Mouse (Mus musculus): ENCODE results near the gene Polr3c.
"Not testable (repeated sequence)": the region's sequence is repeated elsewhere in the genome, so short reads cannot be mapped to it uniquely, and the experiment has no call there.

Gene Polr3c

GRCm38 (mm10) chr3:96675171-96675570 is 52.3 kb downstream of the Polr3c start:
- no peak for DNase-seq

DNA sequence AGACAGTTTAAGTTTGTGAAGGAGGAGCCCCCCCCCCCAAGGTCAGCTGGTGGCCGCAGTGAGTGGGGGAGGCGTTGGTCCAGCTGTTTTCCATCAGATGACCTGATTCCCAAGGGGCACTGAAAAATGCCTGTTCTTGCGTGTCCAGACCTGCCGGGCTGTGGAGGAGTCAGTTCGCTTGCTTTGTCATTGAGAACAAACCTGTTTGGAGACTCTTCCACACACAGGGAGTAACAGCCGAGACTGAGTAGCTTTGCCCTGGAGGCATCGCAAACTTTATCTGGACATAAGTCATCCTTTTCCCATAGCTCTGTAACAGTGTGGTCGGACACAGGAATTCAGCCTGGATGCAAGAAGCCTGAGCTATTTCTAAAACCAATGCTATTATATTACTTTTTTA is 53.0 kb downstream of the Polr3c start:
- no peak for DNase-seq

DNA sequence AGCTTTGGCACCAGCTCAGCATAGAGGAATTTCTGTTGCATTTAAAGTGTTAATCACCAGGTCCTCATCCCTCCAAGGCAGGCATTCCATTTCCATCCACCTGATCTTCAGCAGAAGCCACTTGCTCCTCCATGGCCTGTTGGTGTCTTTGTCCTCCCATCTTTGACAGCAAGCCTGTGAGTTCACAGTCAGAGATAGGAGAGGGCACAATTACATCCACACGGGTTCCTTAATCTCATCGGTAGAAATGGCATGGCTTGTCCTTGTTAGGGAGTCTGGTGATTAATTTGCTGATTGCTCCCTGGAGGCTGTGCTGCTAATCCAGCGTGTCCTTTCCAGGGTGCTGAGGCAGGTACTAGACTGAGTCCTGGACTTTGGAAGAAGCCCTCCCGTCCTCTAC is 53.9 kb downstream of the Polr3c start:
- DNase-seq = no peak

DNA sequence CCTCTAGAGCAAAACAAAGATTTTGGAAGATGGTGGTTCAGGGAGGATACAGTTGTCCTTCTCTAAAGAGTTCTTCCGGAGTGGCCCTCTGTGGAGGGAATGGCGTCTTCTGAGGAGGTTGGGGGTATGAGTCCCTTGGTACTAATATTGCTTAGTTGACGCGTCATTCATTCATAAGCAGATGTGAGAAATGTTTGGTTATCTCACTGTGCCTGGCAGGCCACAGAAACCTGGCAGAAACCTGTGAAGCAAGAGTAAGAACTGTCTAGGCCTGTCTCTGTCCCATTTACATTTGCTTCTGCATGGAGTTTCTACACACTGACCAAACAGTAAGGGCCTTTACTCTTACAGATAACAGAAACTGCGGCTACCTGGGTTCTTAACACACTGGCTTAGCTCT is 55.9 kb downstream of the Polr3c start:
- DNase-seq = no peak

DNA sequence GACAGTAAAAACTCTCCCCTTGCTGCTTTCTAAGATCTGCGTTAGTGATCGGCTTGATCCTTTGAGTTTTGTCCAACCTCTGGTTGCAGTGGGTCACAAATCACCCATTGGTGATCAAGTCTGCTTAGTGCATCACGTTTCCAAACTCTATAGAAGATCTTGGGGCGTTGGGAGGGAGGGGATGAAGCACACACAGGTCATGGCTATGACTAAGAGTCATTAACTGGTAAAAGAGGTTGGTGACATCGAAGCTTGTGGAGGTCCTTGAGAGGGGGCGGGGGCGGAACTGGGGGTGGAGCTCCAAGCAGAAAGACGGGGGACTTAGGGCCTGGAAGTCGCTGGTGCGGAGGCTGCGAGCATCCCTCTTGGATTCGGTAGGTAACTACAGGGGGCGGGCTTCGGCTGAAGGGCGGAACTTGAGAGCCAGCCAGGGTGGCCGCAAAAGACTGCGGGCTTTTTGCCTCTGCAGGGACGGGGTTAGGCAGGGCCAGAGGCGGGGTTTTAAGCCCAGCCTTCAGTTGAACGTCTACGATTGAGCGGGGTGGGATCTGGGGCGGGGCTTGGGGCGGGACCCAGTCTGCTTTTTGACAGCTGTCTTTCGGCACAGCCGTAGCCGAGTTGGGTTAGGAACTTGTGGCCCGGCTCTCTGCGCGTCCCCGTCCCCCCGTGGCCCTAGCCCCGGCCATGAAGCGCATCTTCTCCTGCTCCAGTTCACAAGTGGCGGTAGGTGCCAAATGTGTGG is 57.5 kb downstream of the Polr3c start, which contains the start of gene Ankrd35:
Gene Ankrd35, plus strand, starts transcription at position 405 of the 742 bp plus-strand sequence.
- DNase-seq = peak; percentile 79 to 84

GRCm38 (mm10) chr3:96668424-96669067 is 58.9 kb downstream of the Polr3c start:
- no peak for DNase-seq

DNA sequence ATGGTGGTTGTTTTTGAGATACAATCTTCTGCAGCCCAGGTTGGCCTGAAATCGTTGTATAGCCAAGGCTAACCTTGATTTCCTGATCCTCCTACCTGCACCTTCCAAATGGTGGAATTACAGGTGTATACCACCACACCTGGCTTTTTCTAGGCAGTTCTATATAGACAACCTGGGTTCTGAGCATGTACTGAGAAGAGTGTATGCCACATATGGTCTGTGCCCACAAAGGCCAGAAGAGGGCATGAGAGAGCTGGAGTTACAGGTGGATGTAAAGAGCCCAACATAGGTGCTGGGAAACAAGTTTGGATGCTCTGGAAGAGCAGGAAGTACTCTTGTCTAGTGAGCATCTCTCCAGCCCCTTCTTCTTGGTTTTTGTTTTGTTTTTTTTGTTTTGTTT is 60.1 kb downstream of the Polr3c start:
- DNase-seq = no peak

DNA sequence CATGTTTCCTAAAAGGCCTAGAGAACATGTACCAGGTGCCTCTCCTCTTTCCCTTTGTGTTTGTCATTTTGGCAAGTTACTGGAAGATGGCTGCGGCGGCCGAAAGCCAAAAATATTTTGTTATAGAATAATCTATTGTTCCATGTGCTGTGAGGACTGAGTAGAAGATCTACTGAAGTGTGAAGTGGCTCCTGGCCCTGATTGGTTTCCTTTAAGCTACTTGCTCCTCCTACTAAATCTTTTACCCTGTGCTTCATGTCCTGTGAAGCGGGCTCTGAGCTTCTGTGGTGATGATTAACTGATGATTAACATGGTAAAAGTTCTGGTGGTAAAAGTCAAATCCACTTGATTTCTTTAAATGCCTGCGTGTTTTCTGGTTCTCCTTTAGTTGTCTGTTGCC is 60.5 kb downstream of the Polr3c start:
- DNase-seq = no peak

DNA sequence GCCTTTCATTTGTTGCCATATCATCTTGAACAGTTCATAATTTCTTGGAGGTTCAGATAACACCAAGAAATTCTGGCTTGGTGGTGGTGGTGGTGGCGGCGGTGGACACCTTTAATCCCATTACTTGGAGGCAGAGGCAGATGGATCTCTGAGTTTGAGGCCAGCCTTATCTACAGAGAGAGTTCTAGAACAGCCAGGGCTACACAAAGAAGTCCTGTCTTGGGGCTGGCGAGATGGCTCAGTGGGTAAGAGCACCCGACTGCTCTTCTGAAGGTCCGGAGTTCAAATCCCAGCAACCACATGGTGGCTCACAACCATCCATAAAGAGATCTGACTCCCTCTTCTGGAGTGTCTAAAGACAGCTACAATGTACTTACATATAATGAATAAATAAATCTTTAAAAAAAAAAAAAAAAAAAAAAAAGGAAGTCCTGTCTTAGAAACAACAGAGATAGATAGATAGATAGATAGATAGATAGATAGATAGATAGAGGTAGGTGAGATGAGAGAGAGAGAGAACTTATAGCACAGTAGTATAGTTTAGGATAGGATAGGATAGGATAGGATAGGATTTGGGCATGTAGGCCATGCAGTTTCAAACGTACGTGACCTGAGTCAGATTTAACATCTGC is 61.6 kb downstream of the Polr3c start:
- not testable (repeated sequence) for DNase-seq

DNA sequence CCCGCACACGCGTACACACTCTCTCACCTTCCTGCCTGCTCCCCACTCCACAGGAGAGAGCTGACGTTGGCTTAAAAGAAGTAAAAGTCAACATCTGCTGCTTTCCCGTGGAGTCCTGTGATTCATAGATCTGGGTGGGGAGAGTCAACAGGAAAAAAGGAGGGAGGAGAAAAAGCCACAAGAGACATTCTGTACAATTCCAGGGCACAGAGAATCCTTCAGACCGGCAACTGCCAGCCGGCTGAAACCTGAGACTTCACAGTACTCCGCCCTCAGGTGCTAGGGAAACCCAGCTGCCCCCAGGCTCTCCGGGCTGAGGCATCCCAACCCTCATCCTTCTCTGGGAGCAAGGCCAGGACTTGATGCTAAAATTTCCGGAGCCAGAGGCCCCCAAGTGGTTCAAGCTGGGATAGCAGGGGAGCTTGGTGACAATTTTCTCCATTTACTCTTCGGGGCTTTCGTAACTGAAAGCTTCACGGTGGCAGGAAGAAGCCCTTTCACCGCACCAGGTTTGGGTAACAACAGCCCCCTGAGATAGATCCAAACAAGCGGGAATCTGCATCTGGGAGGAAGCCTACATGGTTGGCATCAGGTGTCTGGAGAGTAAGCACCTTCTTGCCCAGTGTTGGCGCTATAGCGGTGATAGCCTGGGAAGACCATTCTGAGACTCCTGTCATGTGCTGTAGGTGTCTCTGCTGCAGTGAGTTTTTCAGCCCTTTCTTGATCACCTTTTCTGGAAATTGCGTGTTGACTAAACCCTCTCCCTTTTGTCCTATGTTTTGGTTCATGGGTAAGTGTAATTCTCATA is 63.8 kb downstream of the Polr3c start:
- peak; percentile 88 to 92 for DNase-seq

GRCm38 (mm10) chr3:96662731-96663316 is 64.6 kb downstream of the Polr3c start:
- DNase-seq = peak; percentile 13 to 37

Measured in cerebellum, adult 18-20 months (tissue).